Mouse (Mus musculus) megakaryocyte-erythroid progenitor cell, adult 5-6 weeks (primary cell): ENCODE measurements around the gene Gm10644. TPM values are rescaled to one million over a fixed set of nuclear protein-coding genes. Genes with fewer than 3 reads are reported as not detected.
A peak's percentile ranks its signal among the peaks of the same experiment; 100 is the strongest.

Source experiments
- ATAC-seq: replicated peaks from 2 replicates; pipeline ENCODE4 v1.8.0; 2016; ENCODE audit warnings: mild to moderate bottlenecking, inconsistent platforms; ENCODE audit not compliant: severe bottlenecking, poor library complexity, low FRiP score, low TSS enrichment
- total RNA-seq, 2 experiments: library from RNA; stranded (forward) in 1 of 2; stranded (reverse) in 1 of 2; fragments of 200-1000, 215-1000 nt in 1 of 2; fragments of >200 nt in 1 of 2; fragmentation: Nextera tagmentation in 1 of 2; gene quantifications; 2 replicates each; pipeline ENCODE4 v1.2.3; 2014 to 2017

The Gm10644 gene
- total RNA-seq, 2 experiments from 2014 or later = not detected

GRCm38 (mm10) chr8:83901566-83902485, 53.2 kb downstream of the Gm10644 start:
- no peak for ATAC-seq

- ATAC-seq = no peak
Observed at GRCm38 (mm10) chr8:83900957-83901270, 54.1 kb downstream of the Gm10644 start.

- ATAC-seq = no peak
Observed at GRCm38 (mm10) chr8:83900266-83900956, 54.6 kb downstream of the Gm10644 start.

- ATAC-seq = peak; percentile 73
Observed at GRCm38 (mm10) chr8:83899363-83900252, 55.4 kb downstream of the Gm10644 start, which contains the start of gene Adgrl1. TSS of gene Adgrl1 (plus strand) at chr8:83900105.

GRCm38 (mm10) chr8:83898985-83899362, 56.0 kb downstream of the Gm10644 start:
- ATAC-seq = peak; percentile 5; the same call in 1 of the 2 replicates

GRCm38 (mm10) chr8:83898456-83898855, 56.5 kb downstream of the Gm10644 start:
- ATAC-seq = no peak

GRCm38 (mm10) chr8:83897211-83897610, 57.8 kb downstream of the Gm10644 start:
- no peak for ATAC-seq

GRCm38 (mm10) chr8:83896461-83896860, 58.5 kb downstream of the Gm10644 start:
- ATAC-seq = no peak

GRCm38 (mm10) chr8:83895894-83896293, 59.1 kb downstream of the Gm10644 start:
- ATAC-seq = peak; percentile 55

GRCm38 (mm10) chr8:83893915-83894314, 61.1 kb downstream of the Gm10644 start:
- ATAC-seq = 0 out of 2 replicates have a peak, but pooled peaks have one; percentile 28

GRCm38 (mm10) chr8:83892061-83892460, 62.9 kb downstream of the Gm10644 start:
- no peak for ATAC-seq

- no peak for ATAC-seq
Observed at GRCm38 (mm10) chr8:83888409-83888808, 66.6 kb downstream of the Gm10644 start.

Other genes with a start within 250 kb of the Gm10644 start
- 205 and 224 TPM in 2 replicates for gene Ddx39, start 240.0 kb downstream of the Gm10644 start, total RNA-seq (2014; fragmentation: Nextera tagmentation)
- gene Ddx39, start 240.0 kb downstream of the Gm10644 start, total RNA-seq (2017) = 154 and 213 TPM in 2 replicates
- gene Adgre5, start 213.9 kb downstream of the Gm10644 start, total RNA-seq (2014; fragmentation: Nextera tagmentation) = 44.3 and 63.7 TPM in 2 replicates
- 46.9 and 64.8 TPM in 2 replicates for gene Adgre5, start 213.9 kb downstream of the Gm10644 start, total RNA-seq (2017)
- 25.2 and 28.8 TPM in 2 replicates for gene Adgrl1, start 55.1 kb downstream of the Gm10644 start, total RNA-seq (2014; fragmentation: Nextera tagmentation)
- gene Adgrl1, start 55.1 kb downstream of the Gm10644 start, total RNA-seq (2017) = 7.9 and 13.2 TPM in 2 replicates
- gene Asf1b, start 302 bp upstream of the Gm10644 start, total RNA-seq (2014; fragmentation: Nextera tagmentation) = 48.9 and 64.6 TPM in 2 replicates
- gene Asf1b, start 302 bp upstream of the Gm10644 start, total RNA-seq (2017) = 18.5 and 36.5 TPM in 2 replicates
- 35.2 and 49.4 TPM in 2 replicates for gene Prkaca, start 17.8 kb upstream of the Gm10644 start, total RNA-seq (2014; fragmentation: Nextera tagmentation)
- 22.1 and 31.1 TPM in 2 replicates for gene Prkaca, start 17.8 kb upstream of the Gm10644 start, total RNA-seq (2017)
- 103 and 123 TPM in 2 replicates for gene Samd1, start 42.5 kb upstream of the Gm10644 start, total RNA-seq (2014; fragmentation: Nextera tagmentation)
- 57.4 and 79.8 TPM in 2 replicates for gene Samd1, start 42.5 kb upstream of the Gm10644 start, total RNA-seq (2017)
- 1.4 and 2.3 TPM in 2 replicates for gene 1700067K01Rik, start 46.3 kb upstream of the Gm10644 start, total RNA-seq (2014; fragmentation: Nextera tagmentation)
- 0.76 and 2.3 TPM in 2 replicates for gene 1700067K01Rik, start 46.3 kb upstream of the Gm10644 start, total RNA-seq (2017)
- not detected in 2 replicates for gene 2210011C24Rik, start 57.0 kb upstream of the Gm10644 start, total RNA-seq (2014; fragmentation: Nextera tagmentation)
- gene 2210011C24Rik, start 57.0 kb upstream of the Gm10644 start, total RNA-seq (2017) = not detected in 2 replicates
- not detected in 2 replicates for gene Palm3, start 66.3 kb upstream of the Gm10644 start, total RNA-seq (2014; fragmentation: Nextera tagmentation)
- 0.30 TPM in 1 of 2 replicates, not detected in the other for gene Palm3, start 66.3 kb upstream of the Gm10644 start, total RNA-seq (2017)
- 16.0 and 24.2 TPM in 2 replicates for gene Il27ra, start 87.4 kb upstream of the Gm10644 start, total RNA-seq (2014; fragmentation: Nextera tagmentation)
- 4.5 TPM in 2 replicates for gene Il27ra, start 87.4 kb upstream of the Gm10644 start, total RNA-seq (2017)
- not detected in 2 replicates for gene Rln3, start 89.8 kb upstream of the Gm10644 start, total RNA-seq (2014; fragmentation: Nextera tagmentation)
- not detected in 2 replicates for gene Rln3, start 89.8 kb upstream of the Gm10644 start, total RNA-seq (2017)
- 3.3 TPM in 1 of 2 replicates, not detected in the other for gene Gm10643, start 109.9 kb upstream of the Gm10644 start, total RNA-seq (2014; fragmentation: Nextera tagmentation)
- gene Gm10643, start 109.9 kb upstream of the Gm10644 start, total RNA-seq (2017) = 1.6 and 4.2 TPM in 2 replicates
- 10.2 and 11.9 TPM in 2 replicates for gene Rfx1, start 111.6 kb upstream of the Gm10644 start, total RNA-seq (2014; fragmentation: Nextera tagmentation)
- 2.1 and 3.7 TPM in 2 replicates for gene Rfx1, start 111.6 kb upstream of the Gm10644 start, total RNA-seq (2017)
- gene Dcaf15, start 149.6 kb upstream of the Gm10644 start, total RNA-seq (2014; fragmentation: Nextera tagmentation) = 27.0 and 27.3 TPM in 2 replicates
- gene Dcaf15, start 149.6 kb upstream of the Gm10644 start, total RNA-seq (2017) = 14.1 and 16.3 TPM in 2 replicates
- 0.79 TPM in 1 of 2 replicates, not detected in the other for gene Podnl1, start 170.8 kb upstream of the Gm10644 start, total RNA-seq (2014; fragmentation: Nextera tagmentation)
- 0.14 TPM in 1 of 2 replicates, not detected in the other for gene Podnl1, start 170.8 kb upstream of the Gm10644 start, total RNA-seq (2017)
- 8.6 and 10.7 TPM in 2 replicates for gene Cc2d1a, start 192.7 kb upstream of the Gm10644 start, total RNA-seq (2014; fragmentation: Nextera tagmentation)
- 3.2 and 6.9 TPM in 2 replicates for gene Cc2d1a, start 192.7 kb upstream of the Gm10644 start, total RNA-seq (2017)
- 0.49 and 0.50 TPM in 2 replicates for gene 4930432K21Rik, start 192.8 kb upstream of the Gm10644 start, total RNA-seq (2014; fragmentation: Nextera tagmentation)
- gene 4930432K21Rik, start 192.8 kb upstream of the Gm10644 start, total RNA-seq (2017) = 1.1 and 1.7 TPM in 2 replicates
- gene Nanos3, start 230.0 kb upstream of the Gm10644 start, total RNA-seq (2014; fragmentation: Nextera tagmentation) = 2.9 and 5.0 TPM in 2 replicates
- gene Nanos3, start 230.0 kb upstream of the Gm10644 start, total RNA-seq (2017) = not detected in 2 replicates